Mouse (Mus musculus) forebrain, embryonic 12.5 days (tissue): ENCODE measurements around the gene Tbcd. TPM values are rescaled to one million over a fixed set of nuclear protein-coding genes. Genes with fewer than 3 reads are reported as not detected.

ENCODE experiments used
- ATAC-seq: fragments of 200-750 bp; cut with Nextera tagmentation; 2 replicates; pipeline ENCODE4 v1.8.0; 2017; ENCODE audit warnings: moderate TSS enrichment; ENCODE audit not compliant: low FRiP score
- H3K27ac ChIP-seq: fragments of 300-500 bp; sonication (generic); 2 replicates; pipeline ENCODE4 v1.5.1; 2016; ENCODE audit warnings: mild to moderate bottlenecking
- H3K27me3 ChIP-seq: fragments of 300-500 bp; sonication (generic); 2 replicates; pipeline ENCODE4 v1.6.1; 2016; ENCODE audit warnings: mild to moderate bottlenecking
- H3K36me3 ChIP-seq: fragments of 300-500 bp; sonication (generic); replicated peaks from 2 replicates; pipeline ENCODE4 v1.6.1; 2016; ENCODE audit warnings: mild to moderate bottlenecking
- H3K4me1 ChIP-seq: fragments of 300-500 bp; sonication (generic); 2 replicates; pipeline ENCODE4 v1.6.1; 2016
- H3K4me2 ChIP-seq: fragments of 300-500 bp; sonication (generic); 2 replicates; pipeline ENCODE4 v1.6.1; 2016; ENCODE audit warnings: mild to moderate bottlenecking, moderate library complexity
- H3K4me3 ChIP-seq: fragments of 300-500 bp; sonication (generic); replicated peaks from 2 replicates; pipeline ENCODE4 v1.5.1; 2016; ENCODE audit warnings: mild to moderate bottlenecking
- H3K9ac ChIP-seq: fragments of 300-500 bp; sonication (generic); 2 replicates; pipeline ENCODE4 v1.6.1; 2016; ENCODE audit warnings: mild to moderate bottlenecking
- H3K9me3 ChIP-seq: fragments of 300-500 bp; sonication (generic); 2 replicates; pipeline ENCODE4 v1.6.1; 2016
- WGBS: fragments of 180-500 bp; shearing (Covaris S2); methylation state at CpG from one replicate; pipeline ENCODE4 v1.1.7; 2016; 5-methylcytosine and 5-hydroxymethylcytosine counted together
- polyA plus RNA-seq: library from polyadenylated mRNA; unstranded; fragments of >200 nt; fragmentation: Nextera tagmentation; extraction: Ambion mirVana; gene quantifications from 2 replicates; pipeline ENCODE4 v1.2.1, GENCODE M21; 2016

Tbcd gene
- polyA plus RNA-seq, 1 experiment from 2014 or later = 56.0 TPM

DNA sequence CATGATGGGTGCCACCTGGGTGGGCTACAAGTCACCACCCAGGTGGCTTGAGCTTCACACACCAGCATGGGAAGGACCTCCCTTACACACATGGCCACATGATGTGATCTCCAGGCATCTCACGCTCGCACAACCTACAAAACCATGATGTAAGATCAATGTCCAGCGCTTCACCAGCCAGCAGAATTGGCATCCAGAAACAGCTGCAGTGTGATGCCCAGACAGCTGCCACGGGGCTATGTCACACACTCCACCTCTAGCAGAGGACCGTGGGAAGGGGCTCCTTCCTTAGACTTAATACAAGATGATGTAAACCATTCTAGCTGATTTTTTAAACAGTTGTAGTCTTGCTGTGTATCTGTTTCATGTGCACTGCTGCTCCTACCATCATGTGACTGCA is 175.8 kb downstream of the Tbcd start:
- Histone ChIP-seq H3K36me3 (peaks cover 14% of the 10 kb centered on the region), H3K9me3 (no peaks in the 10 kb centered on the region), H3K4me2 (no peak overlapping the region), H3K4me1 (no peaks in the 10 kb centered on the region), H3K27me3 (no peaks in the 10 kb centered on the region), H3K27ac (no peak overlapping the region), H3K9ac (no peak overlapping the region), H3K4me3 (no peak overlapping the region)
- 87% methylated on average over 5 of the region's 5 CpGs for WGBS
- no peak for ATAC-seq

DNA sequence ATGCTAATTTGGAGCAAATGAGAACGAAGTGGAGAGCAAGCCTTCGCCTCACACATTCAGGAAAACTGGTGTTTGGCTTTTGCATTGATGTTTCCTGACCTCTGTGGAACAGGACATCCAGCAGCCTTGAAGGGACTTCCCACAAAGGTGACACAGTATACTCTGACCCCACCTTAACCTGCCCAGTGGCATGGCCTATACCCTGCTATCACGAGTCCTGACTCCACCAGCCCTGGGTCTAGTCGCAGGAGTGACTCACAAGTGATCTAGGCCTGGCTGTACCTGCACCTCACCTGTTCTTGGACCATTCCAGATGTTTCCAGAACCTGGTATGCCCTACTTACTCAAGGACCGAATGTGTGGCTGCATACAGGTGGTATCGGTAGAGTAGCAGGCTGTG is 177.8 kb downstream of the Tbcd start:
- H3K36me3 ChIP-seq = peaks cover 7% of the 10 kb centered on the region
- H3K4me2 ChIP-seq = no peak overlapping the region
- H3K27me3 ChIP-seq = no peaks in the 10 kb centered on the region
- H3K9me3 ChIP-seq = no peaks in the 10 kb centered on the region
- H3K4me1 ChIP-seq = no peaks in the 10 kb centered on the region
- 93% methylated on average over 6 of the region's 6 CpGs for WGBS
- H3K27ac ChIP-seq = no peak overlapping the region
- ATAC-seq = no peak
- no peak overlapping the region for H3K9ac ChIP-seq
- H3K4me3 ChIP-seq = no peak overlapping the region

DNA sequence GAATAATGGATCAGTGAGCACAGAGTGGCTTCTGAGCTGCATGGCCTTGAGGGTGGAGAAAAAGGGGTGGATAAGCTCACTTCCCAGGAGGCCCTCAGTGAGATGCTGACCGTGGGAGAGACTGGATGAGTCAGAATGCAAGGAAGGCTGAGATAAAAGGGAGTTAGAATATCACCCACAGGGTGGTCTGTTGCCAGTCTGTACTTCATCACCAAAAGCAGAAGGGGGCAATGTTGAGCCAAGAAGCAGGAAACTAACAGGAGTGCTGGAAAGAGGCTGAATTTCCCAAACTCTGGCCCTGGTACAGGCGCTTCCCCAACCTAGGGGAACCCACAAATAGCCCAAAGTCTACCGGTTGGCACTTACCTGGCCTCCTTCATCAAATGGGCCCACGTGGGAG is 178.7 kb downstream of the Tbcd start:
- ATAC-seq = no peak
- no peak overlapping the region for H3K4me3 ChIP-seq
- H3K4me2 ChIP-seq = no peak overlapping the region
- H3K4me1 ChIP-seq = no peaks in the 10 kb centered on the region
- H3K36me3 ChIP-seq = peaks cover 7% of the 10 kb centered on the region
- WGBS = 78% methylated on average over 4 of the region's 4 CpGs
- H3K9me3 ChIP-seq = no peaks in the 10 kb centered on the region
- H3K27me3 ChIP-seq = no peaks in the 10 kb centered on the region
- H3K27ac ChIP-seq = no peak overlapping the region
- H3K9ac ChIP-seq = no peak overlapping the region

DNA sequence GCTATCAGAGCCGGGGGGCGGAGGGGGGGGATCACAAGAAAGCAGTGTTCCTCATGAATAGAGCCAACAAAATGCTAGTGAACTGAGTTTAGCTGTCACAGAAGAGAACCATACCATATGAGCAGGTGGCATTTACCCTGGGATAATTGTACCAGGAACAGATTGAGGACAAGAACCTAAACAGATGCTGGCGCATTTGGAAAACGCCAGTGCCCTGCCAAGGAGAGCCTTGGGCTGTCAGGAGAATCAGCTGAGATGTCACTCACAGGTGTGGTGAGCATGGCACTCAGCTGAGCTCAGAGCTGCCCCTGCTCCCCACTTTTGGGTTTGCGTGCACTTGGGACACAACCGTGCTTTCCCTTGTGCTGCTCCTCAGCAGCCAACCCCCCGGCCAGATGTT is 179.7 kb downstream of the Tbcd start:
- Histone ChIP-seq H3K9ac (no peak overlapping the region), H3K27ac (no peak overlapping the region), H3K36me3 (peaks cover 7% of the 10 kb centered on the region), H3K4me2 (no peak overlapping the region), H3K27me3 (no peaks in the 10 kb centered on the region), H3K4me1 (no peaks in the 10 kb centered on the region), H3K4me3 (no peak overlapping the region), H3K9me3 (no peaks in the 10 kb centered on the region)
- ATAC-seq = no peak
- 92% methylated on average over 7 of the region's 7 CpGs for WGBS

DNA sequence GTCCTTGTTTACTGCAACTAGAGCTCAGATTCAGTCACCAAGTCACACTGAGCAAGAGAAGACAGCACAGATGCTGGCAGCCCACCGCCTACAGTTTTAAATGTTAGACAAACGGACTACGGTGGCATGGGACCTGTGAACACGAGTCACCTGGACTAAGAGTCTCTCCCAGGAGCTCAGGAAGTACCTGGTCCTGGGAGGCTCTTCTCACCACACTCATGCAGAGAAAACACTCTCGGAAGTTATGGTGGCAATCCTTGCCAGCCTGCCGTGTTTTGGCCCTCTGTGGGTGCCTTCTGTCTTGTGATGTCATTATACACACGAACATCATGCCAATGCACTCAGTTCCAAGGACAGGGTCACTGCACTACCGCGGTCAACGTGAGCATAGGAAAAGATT is 184.9 kb downstream of the Tbcd start:
- WGBS = 91% methylated on average over 10 of the region's 10 CpGs
- Histone ChIP-seq H3K36me3 (peaks cover 13% of the 10 kb centered on the region), H3K4me1 (no peaks in the 10 kb centered on the region), H3K27me3 (no peaks in the 10 kb centered on the region), H3K4me3 (no peak overlapping the region), H3K27ac (no peak overlapping the region), H3K4me2 (no peak overlapping the region), H3K9me3 (no peaks in the 10 kb centered on the region), H3K9ac (no peak overlapping the region)
- ATAC-seq = no peak

DNA sequence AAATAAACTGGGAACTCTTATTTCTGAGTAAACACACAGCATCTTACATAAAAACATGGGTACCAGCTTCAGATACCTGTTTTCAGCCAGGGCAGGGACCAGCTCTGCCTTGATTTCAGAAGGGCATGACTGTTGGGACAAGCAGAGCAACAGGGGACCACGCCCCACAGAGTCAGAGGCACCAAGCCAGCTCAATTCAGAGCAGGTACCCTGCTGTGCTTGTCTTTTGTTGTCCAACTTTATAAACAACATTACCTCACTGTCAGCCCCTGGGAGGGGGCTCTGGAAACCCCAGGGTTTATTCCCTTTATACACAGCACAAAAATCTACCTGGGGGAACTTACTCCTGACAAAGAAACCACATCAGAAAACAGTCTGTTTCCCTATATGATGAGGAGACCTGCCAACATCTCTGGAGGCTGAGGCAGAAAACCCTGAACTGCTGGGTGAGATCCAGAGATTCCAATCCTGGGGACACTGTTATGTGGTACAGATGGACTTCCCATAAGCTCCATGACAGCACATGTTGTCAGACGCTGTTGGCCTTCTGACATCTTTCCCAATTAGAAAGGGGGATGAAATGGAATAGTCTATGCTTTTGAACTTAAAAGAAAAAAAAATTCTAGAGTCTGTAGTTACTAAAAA is 189.9 kb downstream of the Tbcd start:
- no peaks in the 10 kb centered on the region for H3K4me1 ChIP-seq
- ATAC-seq = no peak
- no peak overlapping the region for H3K27ac ChIP-seq
- no peaks in the 10 kb centered on the region for H3K9me3 ChIP-seq
- no peak overlapping the region for H3K4me2 ChIP-seq
- no peak overlapping the region for H3K4me3 ChIP-seq
- no peaks in the 10 kb centered on the region for H3K27me3 ChIP-seq
- WGBS = 49% methylated on average over 2 of the region's 2 CpGs
- H3K9ac ChIP-seq = no peak overlapping the region
- peaks cover 13% of the 10 kb centered on the region for H3K36me3 ChIP-seq

DNA sequence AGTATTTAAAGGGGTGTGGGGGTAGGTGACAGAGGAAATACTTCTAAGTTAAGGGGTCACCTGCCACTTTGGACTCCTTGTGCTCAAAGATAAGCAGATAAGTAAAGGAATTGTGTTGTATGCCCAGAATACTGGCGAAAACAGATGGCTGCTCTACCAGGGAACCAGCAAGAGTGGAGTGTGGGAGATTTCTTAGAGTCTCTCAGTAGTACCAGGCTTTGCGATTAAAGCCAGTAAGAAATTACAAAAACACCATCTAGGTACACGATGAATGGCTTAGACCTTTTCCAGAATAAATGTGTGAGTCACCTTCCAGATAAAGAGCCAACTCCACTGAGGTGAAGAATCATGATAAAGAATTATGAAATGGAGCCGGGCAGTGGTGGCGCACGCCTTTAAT is 193.6 kb downstream of the Tbcd start:
- H3K9me3 ChIP-seq = no peaks in the 10 kb centered on the region
- H3K27me3 ChIP-seq = no peaks in the 10 kb centered on the region
- no peaks in the 10 kb centered on the region; the same call in 1 of the 2 replicates for H3K36me3 ChIP-seq
- H3K4me1 ChIP-seq = no peaks in the 10 kb centered on the region
- no peak overlapping the region for H3K4me3 ChIP-seq
- H3K27ac ChIP-seq = no peak overlapping the region
- 95% methylated on average over 6 of the region's 6 CpGs for WGBS
- ATAC-seq = no peak
- H3K4me2 ChIP-seq = no peak overlapping the region
- no peak overlapping the region for H3K9ac ChIP-seq

DNA sequence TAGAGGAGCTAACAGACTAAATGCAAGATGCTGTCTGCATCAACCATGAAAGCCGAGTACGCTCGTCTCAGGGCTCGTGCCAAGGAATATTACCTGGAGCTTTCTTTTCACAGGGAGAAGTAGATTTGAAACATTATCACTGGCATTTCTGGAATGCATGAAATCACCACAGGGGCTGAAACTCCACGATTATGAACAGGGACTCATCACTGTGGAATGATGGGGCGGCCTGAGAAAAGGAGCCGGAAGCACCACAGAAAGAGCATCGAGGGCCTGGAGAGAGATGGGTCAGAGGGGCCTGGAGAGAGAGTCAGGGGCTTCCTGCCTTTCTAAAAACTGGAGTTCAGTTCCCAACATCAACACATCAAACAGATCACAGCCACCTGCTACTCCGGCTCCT is 195.6 kb downstream of the Tbcd start:
- Histone ChIP-seq H3K4me1 (no peaks in the 10 kb centered on the region), H3K27me3 (no peaks in the 10 kb centered on the region), H3K27ac (no peak overlapping the region), H3K9ac (no peak overlapping the region), H3K4me2 (no peak overlapping the region), H3K4me3 (no peak overlapping the region), H3K9me3 (no peaks in the 10 kb centered on the region), H3K36me3 (no peaks in the 10 kb centered on the region; the same call in 1 of the 2 replicates)
- 82% methylated on average over 9 of the region's 9 CpGs for WGBS
- no peak for ATAC-seq

DNA sequence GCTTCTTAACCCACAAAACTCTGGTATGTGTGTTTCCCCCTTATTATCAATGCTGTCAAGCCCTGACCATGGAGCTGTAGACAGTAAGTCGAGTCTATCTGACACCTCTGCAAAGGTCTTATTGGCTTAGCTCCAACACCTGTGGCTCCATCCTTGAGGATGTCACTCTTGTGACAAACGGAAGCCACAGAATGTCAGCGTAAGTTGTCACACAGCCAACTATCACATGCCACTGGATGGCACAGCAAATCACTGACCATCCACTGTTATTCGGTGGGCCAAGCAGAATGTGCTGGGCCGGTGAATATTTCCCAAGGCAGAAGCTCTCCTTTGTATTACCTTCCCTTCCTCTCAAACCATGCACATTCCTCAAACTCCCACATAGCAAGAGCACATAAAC is 196.4 kb downstream of the Tbcd start:
- H3K27ac ChIP-seq = no peak overlapping the region
- H3K27me3 ChIP-seq = no peaks in the 10 kb centered on the region
- ATAC-seq = no peak
- 94% methylated on average over 5 of the region's 5 CpGs for WGBS
- no peaks in the 10 kb centered on the region; the same call in 1 of the 2 replicates for H3K36me3 ChIP-seq
- no peak overlapping the region for H3K9ac ChIP-seq
- H3K4me1 ChIP-seq = no peaks in the 10 kb centered on the region
- no peaks in the 10 kb centered on the region for H3K9me3 ChIP-seq
- H3K4me2 ChIP-seq = no peak overlapping the region
- no peak overlapping the region for H3K4me3 ChIP-seq

DNA sequence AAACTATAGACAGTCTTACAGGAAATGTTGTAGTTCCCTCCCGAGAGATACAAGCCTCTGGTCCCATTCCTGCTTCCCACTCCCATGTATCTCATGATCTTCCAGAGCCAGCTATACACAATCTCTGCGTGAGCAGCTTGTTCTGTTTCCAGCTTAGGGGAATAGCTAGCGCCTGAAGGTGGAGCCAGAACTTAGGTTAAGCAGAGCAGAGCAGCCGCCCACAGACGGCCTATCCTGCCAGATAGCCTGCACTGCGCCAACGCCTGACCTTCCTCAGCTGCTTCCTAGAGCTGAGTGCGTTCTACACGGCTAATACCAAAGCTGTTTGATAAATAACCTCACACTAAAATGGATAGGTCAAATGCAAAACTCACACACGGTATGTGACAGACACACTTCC is 198.2 kb downstream of the Tbcd start:
- no peak overlapping the region for H3K9ac ChIP-seq
- no peak overlapping the region for H3K27ac ChIP-seq
- WGBS = 84% methylated on average over 10 of the region's 10 CpGs
- H3K4me3 ChIP-seq = no peak overlapping the region
- H3K27me3 ChIP-seq = no peaks in the 10 kb centered on the region
- H3K36me3 ChIP-seq = no peaks in the 10 kb centered on the region; the same call in 1 of the 2 replicates
- ATAC-seq = no peak
- no peak overlapping the region for H3K4me2 ChIP-seq
- no peaks in the 10 kb centered on the region for H3K9me3 ChIP-seq
- no peaks in the 10 kb centered on the region for H3K4me1 ChIP-seq

DNA sequence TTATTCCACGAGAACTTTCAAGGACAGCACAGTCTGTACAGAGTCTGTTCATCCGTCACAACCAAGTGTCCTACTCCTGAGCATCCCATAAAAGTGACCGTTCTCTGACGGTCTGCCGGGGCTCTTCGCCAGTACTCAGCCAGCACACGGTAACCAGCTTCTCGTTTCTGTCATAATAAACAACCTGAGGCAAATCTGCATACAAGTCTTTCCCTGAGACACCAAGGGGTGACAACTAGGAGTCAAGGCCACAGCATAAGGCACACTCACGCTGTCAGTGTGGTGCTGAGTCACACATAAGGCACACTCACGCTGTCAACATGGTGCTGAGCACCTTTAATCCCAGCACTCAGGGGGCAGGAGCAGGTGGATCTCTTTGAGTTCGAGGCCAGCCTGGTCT is 198.9 kb downstream of the Tbcd start:
- Histone ChIP-seq H3K27me3 (no peaks in the 10 kb centered on the region), H3K4me2 (no peak overlapping the region), H3K36me3 (no peaks in the 10 kb centered on the region; the same call in 1 of the 2 replicates), H3K27ac (no peak overlapping the region), H3K4me1 (no peaks in the 10 kb centered on the region), H3K4me3 (no peak overlapping the region), H3K9ac (no peak overlapping the region), H3K9me3 (no peaks in the 10 kb centered on the region)
- ATAC-seq = no peak
- WGBS = 91% methylated on average over 11 of the region's 11 CpGs

DNA sequence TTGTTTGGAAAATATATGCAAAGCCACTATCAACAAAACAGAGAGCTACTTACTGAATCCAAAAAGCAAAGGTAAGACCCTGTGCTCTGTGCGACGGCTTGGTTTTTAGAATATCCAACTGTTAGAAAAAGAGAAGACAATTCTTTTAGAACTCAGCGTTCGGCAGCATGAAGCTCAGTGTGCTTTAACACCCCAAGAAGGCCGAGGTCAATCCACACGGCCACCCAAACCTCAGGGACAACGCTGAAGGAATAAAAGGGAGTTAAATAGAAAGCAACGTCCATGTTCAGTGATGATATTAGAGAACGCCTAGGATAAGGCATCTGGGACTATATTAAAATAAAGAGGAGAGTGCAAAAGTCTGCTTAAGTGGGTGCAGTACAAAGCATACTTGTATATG is 199.8 kb downstream of the Tbcd start:
- Histone ChIP-seq H3K4me2 (no peak overlapping the region), H3K9me3 (no peaks in the 10 kb centered on the region), H3K36me3 (no peaks in the 10 kb centered on the region; the same call in 1 of the 2 replicates), H3K27me3 (no peaks in the 10 kb centered on the region), H3K4me3 (no peak overlapping the region), H3K27ac (no peak overlapping the region), H3K4me1 (no peaks in the 10 kb centered on the region), H3K9ac (no peak overlapping the region)
- no peak for ATAC-seq
- WGBS = 94% methylated on average over 9 of the region's 9 CpGs

DNA sequence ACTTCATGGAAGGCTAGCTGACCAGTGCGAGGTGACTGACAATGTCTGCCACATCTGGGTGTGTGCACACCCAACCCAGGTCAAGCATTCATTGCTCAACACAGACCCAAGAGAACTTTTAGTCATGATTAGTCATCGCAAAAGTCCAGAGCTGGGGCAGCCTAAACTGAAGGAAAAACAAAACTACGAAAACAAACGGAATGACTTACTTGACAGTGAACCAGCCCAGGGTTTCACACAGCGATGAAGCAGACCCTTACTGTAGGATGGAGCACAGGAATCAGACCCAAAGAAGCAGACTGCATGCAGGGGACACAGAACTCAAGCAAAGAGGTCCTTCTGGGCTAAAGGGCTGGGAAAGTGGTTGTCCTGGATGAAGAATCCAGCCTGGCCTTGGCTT is 200.2 kb downstream of the Tbcd start:
- Histone ChIP-seq H3K4me3 (no peak overlapping the region), H3K9me3 (no peaks in the 10 kb centered on the region), H3K4me2 (no peak overlapping the region), H3K36me3 (no peaks in the 10 kb centered on the region; the same call in 1 of the 2 replicates), H3K9ac (no peak overlapping the region), H3K27ac (no peak overlapping the region), H3K27me3 (no peaks in the 10 kb centered on the region), H3K4me1 (no peaks in the 10 kb centered on the region)
- 95% methylated on average over 5 of the region's 5 CpGs for WGBS
- ATAC-seq = no peak
